Mouse (Mus musculus) mouse trophoblast stem cell (cell line): ENCODE data around the gene Galnt7.

ENCODE experiments used
- in situ Hi-C, 2 experiments: fragments of 300-500 bp; cut with MseI, MboI; formaldehyde crosslinking; loops; 2 replicates in 1 of 2; 3 replicates in 1 of 2; pipeline ENCODE4 v1.15.1; 2025

Galnt7 gene

GRCm38 (mm10) chr8:57585128-57585442, 67.7 kb downstream of the Galnt7 start:
- in situ Hi-C loops: no loop called here

DNA sequence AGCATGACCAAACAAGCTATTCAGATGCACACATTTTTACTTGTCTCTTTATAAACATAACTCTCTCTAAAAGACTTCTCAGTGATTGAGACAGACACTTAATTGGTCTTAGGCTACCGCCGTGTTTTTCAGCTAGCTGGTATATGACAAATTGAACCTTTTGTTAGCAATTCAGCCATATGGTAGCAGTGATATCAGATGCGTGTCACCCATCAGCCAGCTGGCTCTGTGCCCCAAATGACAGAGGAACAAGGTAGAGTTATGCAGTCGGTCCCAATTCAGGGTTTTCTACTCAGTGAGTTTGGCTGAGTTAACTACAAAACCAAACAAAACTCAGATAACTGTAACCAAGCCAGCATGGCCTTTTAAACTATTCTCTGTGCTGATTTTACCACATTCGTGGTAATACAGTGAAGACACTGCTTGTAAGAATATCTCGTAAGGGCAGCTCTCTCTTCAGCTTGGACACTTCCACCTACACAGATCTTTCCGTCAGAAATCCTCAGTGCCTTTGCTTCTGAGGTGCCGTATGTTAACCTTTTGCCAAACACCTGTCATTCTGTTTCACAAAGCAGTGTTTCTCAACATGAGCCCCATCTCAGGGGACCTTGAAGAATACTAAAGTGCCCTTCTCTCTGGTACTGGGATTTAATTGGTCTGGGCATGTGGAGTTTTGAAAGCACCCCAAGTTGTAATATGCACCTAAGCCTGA, 68.3 kb downstream of the Galnt7 start:
- in situ Hi-C loops: no loop called here

- in situ Hi-C loops: no loop called here
These were observed 73.0 kb downstream of the Galnt7 start for GRCm38 (mm10) chr8:57579845-57580244.

DNA sequence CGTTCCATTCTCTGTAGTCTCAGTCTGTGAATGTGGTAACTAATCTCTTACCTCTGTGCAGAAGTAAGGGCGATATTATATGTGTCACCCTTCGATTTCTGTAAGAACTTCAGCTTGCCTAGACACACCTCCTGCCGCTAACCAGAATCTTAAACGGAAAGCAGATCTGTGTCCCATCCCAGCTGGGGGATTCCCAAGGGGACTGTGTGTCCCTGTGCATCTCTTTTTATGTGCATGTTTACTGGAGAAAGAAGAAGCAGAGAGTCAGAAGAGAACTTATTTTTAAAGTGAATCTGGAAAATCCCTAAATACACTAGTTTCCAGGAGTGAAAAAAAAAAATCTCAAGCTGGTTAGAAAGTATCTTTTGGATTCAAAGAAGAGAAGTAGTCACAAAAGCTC, 75.5 kb downstream of the Galnt7 start:
- in situ Hi-C loops: no loop called here

DNA sequence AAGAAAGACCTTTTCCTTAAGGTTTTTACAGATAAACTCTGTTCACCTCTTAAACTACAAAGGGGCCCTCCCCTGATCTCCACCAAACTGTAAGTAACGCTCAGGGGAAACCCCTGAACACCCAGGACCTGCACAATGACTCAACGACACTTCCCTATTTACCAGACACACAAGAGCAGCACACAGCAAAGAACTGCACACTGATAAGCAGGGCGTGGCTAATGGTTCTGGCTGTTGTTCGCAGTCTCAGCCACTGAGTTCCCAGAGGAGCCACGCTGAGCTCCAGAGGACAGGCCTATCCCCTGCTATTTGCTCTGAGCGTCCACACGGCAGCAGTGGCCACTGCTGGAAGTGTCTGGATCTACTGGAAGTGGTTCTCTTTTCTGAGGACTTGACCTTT, 76.6 kb downstream of the Galnt7 start:
- in situ Hi-C loops: no loop called here

GRCm38 (mm10) chr8:57575336-57575735, 77.5 kb downstream of the Galnt7 start:
- in situ Hi-C loops: no loop called here

DNA sequence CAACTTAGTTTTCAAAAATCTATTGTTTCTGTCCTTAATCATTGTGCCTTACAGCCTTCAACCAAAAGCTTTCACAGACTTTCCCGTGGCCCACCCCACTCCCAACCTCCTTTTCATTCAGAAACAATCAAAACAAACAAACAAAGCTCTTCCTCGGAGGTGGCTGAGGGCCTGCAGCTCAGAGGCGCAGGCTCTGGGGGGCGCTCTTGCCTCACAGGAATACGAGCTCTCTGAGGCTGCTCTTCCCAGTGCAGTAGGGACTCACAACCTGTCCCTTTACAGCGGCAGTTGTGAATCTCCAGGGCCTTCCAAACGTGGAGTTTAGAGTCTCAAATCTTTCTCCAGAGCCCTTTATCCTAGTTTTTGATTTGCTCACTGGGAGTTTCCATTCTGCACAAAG, 78.4 kb downstream of the Galnt7 start:
- in situ Hi-C loops: loop anchor here (5.0 kb wide), 2 partner anchors 218 to 223 kb away; no protein-coding TSS in a partner anchor

DNA sequence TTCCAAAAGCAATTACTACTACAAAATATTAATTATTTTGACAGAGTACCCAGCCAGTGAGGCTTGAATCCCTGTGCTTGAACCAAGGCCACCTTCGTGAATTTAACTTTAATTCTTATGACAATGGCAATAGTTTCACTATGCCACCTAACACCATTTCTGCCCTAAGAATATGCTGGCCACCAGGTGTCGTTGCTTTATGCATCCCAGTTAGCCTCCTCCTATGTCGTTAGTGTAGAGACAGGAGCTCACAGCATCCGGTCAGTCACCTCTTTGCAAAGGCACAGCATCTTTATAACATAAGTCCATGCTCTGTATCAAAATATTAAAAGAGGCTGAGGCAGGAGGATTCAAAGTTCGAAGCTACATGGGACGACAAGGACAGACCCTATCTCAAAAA, 79.0 kb downstream of the Galnt7 start:
- in situ Hi-C loops: loop anchor here (5.0 kb wide), 2 partner anchors 218 to 223 kb away; no protein-coding TSS in a partner anchor

GRCm38 (mm10) chr8:57569886-57570285, 82.9 kb downstream of the Galnt7 start:
- in situ Hi-C loops: loop anchor here (5.0 kb wide), 2 partner anchors 222 to 227 kb away; no protein-coding TSS in a partner anchor

DNA sequence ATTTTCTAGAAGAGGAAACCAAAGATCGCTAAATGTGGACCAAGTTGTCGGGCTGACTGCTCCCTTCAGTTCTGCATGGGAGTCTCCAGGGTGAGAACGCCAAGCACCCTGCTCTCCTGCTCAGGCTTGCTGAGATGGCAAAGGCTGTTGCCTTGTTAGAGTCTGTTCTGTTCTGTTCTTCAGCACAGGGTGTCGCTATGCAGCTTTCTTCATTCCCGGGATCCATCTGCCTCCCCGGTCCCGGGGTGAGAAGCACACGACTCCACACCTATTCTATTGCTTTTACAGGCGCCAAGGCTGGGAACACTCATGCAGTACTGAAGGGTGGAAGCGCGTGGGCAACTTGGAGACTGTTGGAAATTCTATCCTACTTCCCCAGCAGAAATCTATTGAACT, 83.4 kb downstream of the Galnt7 start:
- in situ Hi-C loops: no loop called here

- in situ Hi-C loops: no loop called here
These were observed 84.0 kb downstream of the Galnt7 start for GRCm38 (mm10) chr8:57568633-57569399.

- in situ Hi-C loops: no loop called here
These were observed 84.8 kb downstream of the Galnt7 start for GRCm38 (mm10) chr8:57567998-57568397.

DNA sequence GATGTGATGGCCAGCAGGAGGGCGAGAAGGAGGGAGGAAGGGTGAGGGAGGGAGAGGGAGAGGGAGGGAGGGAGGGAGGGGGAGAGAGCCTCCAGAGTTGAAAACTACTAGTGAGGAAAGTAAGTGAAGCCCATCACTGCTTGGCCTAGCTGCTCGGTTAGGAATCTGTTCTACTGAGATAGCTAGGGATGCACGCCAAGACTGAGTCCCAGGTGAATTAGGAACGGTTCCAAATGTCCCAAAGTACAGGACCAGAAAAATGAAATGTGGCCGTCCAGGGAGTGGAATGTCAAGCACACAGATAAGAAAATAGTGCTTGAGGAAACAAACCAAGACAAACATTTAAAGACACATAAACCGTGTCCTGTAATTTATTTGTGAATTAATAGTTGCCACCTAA, 87.8 kb downstream of the Galnt7 start:
- in situ Hi-C loops: no loop called here

GRCm38 (mm10) chr8:57563726-57564125, 89.1 kb downstream of the Galnt7 start:
- in situ Hi-C loops: no loop called here

DNA sequence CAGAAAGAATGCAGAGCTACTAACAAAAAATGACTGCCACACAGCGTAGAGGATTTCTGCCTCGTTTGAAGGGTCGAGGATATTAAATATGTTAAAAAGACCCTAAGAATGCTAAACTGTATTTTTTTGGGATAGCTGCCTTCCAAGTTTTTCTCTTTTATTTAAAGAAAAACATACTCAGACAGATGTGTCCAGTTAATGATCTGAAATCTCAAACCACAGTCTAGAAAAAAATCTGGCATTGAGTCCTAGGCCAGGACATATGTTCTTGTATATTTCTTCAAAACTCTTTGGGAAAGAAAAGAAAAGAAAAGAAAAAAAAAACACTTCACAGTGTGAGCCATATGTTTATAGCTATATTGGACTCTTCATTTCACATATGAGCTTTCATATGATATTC, 90.1 kb downstream of the Galnt7 start:
- in situ Hi-C loops: no loop called here

DNA sequence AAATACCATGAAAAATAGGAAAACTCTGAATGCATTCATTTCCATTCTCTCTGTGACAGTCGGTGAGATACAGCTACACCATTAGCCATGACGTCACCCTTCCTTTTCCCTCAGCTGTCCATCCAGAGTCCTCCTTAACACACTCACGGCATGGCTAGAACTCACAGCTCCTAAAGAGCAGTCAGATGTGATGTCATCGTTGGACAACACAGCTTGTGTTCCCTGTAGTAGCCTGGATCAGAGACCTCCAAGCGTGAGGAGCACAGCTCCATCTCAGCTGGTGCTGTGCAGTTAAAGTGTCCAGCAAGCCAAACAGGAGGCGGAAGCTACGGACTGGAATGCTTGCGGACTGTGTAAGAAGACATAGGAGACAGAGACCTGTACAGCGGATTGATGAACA, 91.9 kb downstream of the Galnt7 start:
- in situ Hi-C loops: no loop called here

GRCm38 (mm10) chr8:57552102-57553032, 100.5 kb downstream of the Galnt7 start:
- in situ Hi-C loops: no loop called here

- in situ Hi-C loops: loop anchor here (10.0 kb wide), 1 partner anchor 247 kb away; no protein-coding TSS in a partner anchor
These were observed 105.3 kb downstream of the Galnt7 start for GRCm38 (mm10) chr8:57547581-57547980.

DNA sequence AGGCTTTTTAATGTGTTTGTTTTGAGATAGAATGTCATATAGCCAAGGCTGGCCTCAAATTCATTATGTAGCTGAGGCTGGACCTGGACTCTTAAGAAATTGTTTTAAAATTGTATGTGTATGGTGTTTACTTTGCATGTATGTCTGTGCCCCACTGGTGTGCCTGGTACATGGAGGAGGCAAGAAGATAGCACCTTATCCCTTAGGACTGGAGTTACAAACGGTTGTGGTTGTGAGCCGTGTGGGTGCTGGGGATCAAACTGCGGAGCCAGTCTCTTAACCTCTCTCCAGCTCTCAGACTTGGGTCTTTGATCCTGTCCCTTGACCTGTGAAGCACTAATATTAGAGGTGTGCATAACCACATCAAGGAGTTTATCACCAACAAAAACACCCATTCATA, 106.0 kb downstream of the Galnt7 start:
- in situ Hi-C loops: loop anchor here (10.0 kb wide), 1 partner anchor 248 kb away; no protein-coding TSS in a partner anchor

DNA sequence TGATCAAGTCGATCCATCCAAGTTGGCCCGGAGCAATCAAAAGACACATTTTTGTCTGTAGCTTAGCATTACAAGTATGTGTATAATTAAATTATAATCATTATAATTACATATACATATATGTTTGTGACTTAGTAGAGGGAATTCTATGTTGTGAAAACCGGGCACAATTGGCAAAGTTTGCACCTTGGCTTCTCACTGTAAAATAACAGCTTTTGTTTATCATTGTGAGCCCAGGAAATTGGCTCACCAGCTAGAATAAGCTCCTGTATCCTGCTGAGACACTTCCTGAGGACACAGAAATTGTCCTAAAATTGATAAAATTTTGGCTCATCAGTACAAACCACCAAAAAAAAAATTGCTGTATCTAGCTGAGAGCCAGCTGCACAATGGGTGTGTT, 106.4 kb downstream of the Galnt7 start:
- in situ Hi-C loops: loop anchor here (10.0 kb wide), 1 partner anchor 248 kb away; no protein-coding TSS in a partner anchor

- in situ Hi-C loops: loop anchor here (10.0 kb wide), 1 partner anchor 253 kb away; no protein-coding TSS in a partner anchor
These were observed 111.4 kb downstream of the Galnt7 start for GRCm38 (mm10) chr8:57541405-57541804.

- in situ Hi-C loops: loop anchor here (10.0 kb wide), 1 partner anchor 254 kb away; no protein-coding TSS in a partner anchor
These were observed 111.9 kb downstream of the Galnt7 start for GRCm38 (mm10) chr8:57540951-57541350.
